Mouse (Mus musculus) neutrophil, adult 5-6 weeks (primary cell): ENCODE measurements around the gene Elk4. TPM values are rescaled to one million over a fixed set of nuclear protein-coding genes. Genes with fewer than 3 reads are reported as not detected.
A peak's percentile ranks its signal among the peaks of the same experiment; 100 is the strongest.

Experiments used
- ATAC-seq: fragments of 151-379, 151-347 bp; 2 replicates; pipeline ENCODE4 v1.8.0; 2017; ENCODE audit warnings: mild to moderate bottlenecking, moderate TSS enrichment; ENCODE audit not compliant: insufficient number of reproducible peaks, poor library complexity, low FRiP score, severe bottlenecking; ENCODE audit errors: extremely low read depth
- total RNA-seq: library from RNA; stranded (forward); fragments of 200-1000 nt; gene quantifications from 2 replicates; pipeline ENCODE4 v1.2.3, GENCODE M21; 2017

Gene Elk4
- total RNA-seq, 1 experiment from 2014 or later = 233 TPM

DNA sequence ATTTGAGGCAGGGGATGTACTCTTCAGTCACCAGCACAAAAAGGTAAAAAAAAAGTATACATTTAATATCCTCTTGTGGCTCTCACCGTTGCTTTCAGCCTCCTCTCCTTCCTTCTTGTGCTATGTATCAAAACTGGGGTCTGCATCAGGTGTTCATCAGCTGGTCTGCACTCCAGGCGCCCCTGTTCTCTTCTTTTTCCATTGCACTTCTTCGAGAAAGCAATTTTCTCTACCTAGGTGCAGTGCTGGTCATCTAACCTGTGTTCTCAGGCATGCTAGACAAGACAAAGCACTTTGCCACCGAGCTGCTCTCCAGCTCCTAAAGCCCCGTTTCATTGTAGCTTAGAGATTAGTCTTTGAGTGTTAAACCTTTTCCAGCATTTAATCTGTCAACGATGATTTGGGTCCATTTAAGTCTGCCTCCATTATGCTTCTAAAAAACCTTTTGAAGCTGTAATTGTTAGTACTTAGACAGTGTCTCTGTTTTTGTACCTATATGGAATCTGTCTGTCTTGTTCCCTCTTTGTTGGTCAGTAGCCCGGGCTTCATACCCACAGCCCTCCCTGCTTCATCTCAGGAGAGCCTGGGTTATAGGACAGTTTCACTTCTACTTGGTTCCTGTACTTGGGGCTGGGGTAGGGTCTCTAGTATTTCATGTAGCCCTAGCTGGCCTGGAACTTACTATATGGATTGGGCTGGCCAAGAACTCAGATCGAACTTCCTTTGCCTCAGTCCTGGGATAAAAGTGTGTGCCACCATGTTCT is 1.7 kb downstream of the Elk4 start:
- ATAC-seq = no peak

DNA sequence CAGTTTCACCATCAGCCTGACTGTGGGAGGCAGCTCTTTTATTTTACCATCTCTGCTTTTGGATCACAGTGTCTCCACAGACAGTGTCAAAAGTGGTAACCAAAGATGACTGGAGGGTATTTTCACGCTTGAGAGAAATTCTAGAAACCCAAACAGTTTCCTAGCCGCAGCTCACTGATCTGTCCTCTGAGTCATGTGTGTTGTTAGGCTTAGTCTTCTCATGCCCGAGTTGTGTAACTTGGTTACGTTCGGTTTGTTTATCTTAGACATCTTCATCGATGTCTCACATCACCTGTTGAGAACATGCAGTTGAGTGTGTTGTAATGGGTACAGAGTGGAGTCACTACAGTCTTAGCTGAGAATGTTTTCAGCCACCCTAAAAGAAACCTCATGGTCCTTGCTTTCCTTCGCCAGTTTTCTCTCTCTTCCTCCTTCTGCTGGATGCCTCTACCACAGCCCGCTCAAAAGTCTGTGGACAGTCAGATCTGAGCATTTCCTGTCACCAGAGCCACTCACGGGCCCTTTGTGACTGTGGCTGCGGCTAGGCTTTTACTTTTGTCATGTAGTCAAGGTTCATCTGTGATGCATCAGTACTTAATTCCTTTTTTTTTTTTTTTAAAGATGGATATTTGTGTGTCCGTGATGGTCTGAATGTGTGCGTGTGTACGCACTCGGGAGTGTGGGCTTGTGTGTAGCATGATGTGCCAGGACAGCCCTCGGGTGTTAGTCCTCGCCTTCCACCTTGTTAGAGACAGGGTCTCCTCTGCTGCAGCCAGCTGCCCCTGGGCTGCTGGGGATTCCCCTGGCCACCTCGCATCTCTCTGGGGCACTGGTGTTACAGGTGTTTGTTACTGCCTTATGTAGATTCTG is 3.5 kb downstream of the Elk4 start:
- peak; percentile 33 for ATAC-seq

DNA sequence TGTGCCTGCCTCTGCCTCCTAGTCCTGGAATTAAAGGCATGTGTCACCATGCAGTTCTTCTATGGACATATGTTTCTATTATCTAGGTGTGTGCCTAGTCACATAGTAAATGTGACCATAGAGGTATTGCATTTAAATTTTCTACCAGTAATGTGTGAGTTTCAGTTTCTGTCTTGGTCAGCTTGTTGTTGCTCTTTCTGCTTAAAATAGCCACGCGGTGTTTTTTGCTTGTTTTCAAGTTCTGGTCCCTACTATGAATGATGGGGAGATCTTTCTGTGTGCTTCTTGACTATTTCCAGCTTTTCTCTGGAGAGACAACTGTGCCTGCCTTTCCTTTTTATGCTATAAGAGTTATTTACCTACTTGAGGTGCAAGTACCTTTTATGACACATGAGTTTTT is 4.4 kb downstream of the Elk4 start:
- no peak for ATAC-seq

DNA sequence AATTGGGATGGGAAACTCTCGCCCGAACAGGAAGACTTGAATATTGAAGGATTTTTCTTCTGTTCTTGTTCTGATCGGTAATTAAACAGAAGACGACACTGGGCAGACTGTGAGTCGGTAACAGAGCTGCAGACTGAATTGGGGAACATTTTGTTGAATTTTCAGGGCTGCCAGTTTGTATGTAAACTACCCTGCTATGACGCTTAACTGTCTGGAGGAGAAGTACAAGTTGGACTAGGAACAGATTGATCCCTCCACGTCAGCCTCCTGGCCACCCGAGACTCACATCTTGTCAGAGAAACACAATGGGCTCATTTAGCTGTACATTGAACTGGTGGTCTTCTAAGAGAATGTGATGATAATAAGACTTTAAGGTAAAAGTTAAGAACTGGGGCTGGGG is 5.5 kb downstream of the Elk4 start:
- ATAC-seq = no peak

DNA sequence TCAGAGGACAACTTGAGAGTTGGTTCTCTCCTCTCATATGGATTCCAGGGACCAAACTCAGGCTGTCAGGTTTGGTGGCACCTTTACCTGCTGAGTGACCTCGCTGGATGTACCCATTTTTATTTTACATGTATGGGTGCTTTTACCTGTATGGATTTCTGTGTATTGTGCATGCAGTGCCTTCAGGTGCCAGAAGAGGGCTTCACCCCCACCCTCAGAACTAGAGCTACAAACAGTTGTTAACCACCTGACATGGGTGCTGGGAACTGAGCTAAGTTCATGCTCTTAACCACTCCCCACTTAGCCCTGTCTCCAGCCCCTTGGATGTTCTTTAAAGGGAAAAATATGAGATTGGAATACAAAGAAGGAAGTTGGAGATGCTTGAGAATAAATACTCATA is 7.4 kb downstream of the Elk4 start:
- no peak for ATAC-seq

DNA sequence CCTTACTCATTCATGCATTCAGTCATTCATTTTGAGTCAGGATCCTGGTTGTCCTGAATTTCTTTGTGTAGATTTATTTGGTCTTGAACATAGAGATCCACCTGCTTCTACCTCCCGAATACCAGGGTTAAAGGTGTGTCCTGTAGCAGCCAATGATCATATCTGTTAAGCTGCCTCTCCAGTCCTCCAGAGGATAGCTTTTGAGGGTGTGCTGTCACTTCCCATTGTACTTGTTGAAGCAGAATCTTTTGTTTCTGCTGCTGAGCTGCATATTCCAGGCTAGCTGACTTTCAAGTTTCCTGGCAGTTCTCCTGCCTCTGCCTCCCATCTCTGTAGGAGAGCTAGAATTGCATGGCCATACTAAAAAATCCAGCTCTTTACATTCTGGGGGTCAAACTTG is 9.3 kb downstream of the Elk4 start:
- ATAC-seq = no peak

DNA sequence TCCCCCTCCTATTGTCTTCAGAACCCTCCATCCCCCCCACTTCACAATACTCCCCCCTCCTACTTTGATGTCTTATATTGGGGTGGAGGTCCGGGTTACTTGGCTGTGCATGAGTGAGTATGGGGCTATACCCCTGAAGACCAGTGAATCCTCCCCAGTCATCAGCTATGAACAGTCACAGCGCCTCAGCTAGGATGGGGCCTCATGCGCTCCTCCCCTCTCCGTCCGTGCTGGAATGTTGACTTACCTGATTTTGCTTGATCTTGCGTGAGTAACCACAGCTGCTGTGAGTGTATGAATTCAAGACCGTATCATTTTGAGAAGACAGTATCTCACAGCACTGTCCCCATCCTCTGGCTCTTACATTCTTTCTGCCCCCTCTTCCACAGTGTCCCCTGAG is 12.5 kb downstream of the Elk4 start:
- ATAC-seq = no peak

DNA sequence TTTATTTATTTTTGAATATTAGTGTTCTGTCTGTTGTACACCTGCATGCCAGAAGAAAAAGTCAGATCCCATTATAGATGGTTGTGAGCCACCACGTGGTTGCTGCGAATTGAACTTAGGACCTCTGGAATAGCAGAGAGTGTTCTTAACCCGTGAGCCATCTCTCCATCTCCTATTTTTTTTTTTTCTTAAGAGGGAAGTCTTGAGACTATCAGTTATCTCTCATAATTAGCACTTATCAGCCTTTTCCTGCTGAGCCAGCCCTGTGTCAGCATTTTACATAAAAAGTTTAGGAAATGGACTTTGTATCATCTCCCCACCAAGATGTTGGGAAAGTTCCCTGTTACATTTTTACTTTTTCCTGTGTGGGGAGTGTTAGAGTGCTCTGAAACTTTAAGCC is 14.7 kb downstream of the Elk4 start:
- no peak for ATAC-seq

DNA sequence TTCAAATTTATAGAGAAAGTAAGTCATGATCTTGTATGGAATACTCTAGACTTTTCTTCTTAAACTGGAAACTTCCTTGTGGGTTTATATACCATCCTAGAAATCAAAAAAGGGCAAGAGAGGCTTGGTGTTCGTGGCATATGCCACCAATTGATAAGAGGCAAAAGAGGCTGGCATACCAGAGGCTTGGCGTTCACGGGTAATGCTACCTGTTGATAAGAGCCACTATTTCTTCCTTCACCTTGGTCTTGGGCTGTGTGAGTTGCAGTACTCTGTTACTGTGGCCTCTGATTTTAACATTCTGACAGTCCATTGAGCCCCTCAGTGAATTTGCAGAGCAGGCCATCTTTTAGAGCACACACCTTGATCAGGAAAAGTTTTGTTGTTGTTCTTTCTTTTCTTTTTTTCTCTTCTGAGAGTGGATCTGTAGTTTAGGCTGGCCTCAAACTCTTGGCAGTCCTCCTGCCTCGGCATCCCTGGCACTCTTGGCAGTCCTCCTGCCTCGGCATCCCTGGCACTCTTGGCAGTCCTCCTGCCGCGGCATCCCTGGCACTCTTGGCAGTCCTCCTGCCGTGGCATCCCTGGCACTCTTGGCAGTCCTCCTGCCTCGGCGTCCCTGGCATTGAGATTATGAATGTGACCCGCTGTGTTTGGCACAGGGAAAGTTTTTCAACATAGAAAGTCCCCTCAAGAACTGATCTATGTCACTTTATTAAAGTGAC is 19.7 kb downstream of the Elk4 start:
- no peak for ATAC-seq

DNA sequence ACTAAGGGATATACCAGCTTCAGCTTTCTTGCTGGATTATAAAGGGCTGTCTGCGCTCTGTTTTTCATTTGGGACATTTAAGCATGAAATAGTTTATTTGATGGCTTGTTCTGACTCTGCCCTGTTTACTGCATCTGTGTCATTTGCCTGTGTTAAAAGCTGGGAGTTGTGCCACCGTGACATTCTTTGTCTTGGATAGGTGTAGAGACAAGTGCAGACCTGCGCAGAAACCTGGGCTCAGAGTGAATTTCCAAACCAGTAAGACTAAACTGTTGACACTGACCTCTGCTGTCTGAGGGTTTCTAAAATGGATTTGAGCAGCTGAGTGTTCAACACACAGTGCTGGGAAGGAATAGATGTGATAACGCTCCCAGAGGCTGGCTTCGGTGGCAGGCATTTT is 20.6 kb downstream of the Elk4 start:
- ATAC-seq = no peak

DNA sequence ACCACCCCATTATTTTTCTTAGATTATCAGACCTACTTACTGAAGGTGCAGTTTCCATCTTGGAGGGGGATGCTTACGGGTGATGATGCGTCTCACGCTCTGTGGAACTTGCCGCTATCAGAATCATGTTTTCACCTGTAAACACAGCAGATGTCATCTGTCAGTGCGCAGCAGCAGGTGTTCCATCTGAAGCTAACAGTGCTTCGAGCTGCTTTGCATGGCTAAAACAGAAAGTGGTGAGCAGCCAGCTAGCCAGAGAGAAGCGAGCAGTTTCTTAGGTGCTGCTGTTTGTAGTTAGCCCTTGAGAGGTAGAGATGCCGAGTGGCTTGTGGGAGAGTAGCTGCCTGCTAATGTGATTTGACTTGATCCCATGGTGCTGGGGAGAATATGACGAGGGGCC is 21.0 kb downstream of the Elk4 start:
- ATAC-seq = no peak

DNA sequence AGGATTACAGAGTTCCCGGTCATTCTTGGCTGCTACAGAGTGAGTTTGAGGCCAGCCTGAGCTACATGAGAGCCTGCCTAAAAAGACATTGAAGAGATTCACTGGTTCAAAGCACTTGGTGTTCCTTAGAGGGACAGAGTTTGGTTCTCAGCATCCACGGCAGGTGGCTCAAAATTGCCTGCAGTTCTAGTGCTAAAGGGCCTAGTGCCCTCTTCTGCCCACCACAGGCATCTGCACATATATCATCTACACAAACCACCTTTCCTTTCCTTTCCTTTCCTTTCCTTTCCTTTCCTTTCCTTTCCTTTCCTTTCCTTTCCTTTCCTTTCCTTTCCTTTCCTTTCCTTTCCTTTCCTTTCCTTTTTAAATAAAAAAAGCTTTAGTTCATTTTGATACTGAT is 23.2 kb downstream of the Elk4 start:
- ATAC-seq = no peak

DNA sequence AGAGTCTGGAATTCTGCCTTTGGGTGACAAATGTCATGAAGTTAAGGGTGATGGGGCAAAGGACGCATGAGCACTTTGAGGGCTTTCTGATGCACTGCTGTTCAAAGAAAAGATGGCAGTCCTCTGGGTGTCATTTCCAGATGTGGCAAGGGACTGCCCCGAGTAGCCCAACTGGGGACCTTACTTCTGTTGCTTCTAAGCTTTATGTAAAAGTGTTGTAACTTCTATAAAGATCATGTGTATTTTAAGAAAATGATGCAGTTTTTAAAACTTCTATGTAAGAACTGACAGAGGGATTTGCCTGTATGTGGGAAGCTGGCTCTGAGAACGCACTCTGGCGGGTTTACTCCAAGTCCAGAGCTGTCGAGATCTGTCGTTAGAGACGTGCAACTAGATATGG is 24.8 kb downstream of the Elk4 start:
- no peak for ATAC-seq

DNA sequence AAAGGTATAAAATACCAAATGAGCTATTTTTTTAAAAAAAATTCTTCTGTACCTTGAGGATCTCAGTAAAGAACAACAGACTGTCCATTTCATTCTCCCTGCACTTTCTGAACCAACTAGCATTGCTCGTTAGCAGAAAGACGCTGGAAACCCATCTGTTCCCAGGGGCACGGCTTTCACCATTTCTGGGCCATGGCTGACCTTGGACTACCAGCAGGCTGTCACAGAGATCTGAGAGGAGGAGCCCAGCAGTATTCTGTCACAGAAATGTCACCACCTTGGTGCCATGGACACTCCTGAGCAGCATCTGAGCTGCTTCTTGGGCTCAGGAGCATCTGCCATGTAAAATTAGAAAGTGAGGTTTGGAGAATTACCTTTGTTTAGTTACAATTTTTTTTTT is 30.3 kb downstream of the Elk4 start:
- ATAC-seq = no peak

DNA sequence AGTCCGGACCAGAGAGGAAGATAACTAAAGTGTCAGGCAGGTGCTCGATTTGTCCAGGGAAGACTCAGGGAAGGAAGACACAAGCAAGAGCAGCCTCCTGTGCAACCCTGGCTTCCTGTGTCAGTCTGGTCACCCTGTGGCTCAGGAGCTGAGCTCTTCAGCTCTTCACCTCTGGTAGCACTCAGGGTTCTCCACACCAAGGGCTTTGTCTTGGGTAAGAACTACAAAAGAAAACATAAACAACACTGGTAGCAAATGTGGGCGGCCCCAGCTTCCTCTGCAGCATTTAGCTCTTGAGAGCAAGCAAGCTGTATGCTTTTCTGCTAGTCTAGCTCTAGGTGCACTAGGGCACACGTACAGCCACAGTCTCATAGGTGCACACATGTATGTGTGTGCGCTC is 31.3 kb downstream of the Elk4 start:
- no peak for ATAC-seq

DNA sequence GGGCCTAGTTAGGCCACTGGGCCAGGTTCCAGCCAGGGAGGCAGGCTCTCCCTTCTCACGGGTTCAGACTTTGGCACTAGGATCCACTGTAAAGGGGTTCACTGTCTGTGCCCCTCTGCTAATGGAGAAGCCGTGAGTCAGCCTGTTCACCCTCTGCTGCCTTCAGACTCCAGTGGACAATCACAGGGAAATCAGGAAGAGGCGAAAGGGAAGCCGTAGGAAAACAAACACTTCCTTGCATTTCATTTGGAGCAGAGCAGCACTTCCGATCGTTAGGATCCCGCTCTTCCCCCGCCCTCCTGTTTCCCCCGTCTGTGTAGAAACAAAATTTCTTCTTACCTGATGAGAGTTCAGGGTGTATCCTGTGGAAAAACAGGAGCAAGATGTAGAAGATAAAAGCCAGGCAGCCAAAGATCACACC is 32.8 kb downstream of the Elk4 start:
- ATAC-seq = no peak

DNA sequence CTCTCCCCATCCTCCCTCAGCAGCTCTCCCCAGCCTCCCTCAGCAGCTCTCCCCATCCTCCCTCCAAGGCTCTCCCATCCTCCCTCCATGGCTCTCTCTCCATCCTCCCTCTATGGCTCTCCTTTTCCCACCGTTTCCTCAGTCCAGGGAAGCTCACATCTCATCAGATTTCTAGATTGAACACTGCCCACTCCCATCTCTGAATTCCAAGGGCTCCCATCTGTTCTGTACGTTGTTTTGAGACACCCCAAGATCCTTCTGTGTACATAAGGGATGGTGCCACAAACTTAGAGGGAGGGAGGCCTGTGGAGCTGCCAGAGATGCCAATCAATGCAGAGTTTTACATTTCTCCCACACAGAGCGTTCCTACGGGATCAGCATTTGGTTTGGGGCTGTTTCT is 36.4 kb downstream of the Elk4 start:
- no peak for ATAC-seq

DNA sequence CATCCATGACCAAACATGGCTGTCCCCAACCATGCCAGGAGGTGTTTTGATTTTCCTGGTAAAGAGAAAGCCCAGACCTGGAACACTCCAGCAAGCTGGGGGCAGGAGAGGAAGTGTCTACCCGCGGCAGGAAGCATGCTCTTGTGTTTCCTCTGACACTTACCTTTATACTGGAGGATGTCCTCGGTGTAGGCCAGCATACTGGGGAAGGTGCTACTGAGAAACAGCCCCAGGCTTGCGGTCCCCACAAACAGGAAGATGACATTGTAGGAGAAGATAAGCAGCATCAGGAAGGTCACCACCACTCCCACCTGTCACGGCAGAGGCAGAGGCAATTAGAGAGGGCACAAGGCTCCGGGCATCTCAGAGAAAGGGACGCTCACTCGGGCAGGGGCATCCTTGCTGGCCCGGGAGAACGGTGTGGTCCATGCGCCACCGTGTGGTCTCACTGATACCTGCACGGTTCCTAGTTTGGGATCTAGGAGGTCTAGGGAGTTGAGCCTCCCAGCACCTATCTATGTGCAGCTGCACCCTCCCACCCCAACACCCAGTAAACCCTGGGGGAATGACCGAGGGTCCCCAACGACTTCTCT is 38.8 kb downstream of the Elk4 start:
- ATAC-seq = peak; percentile 60; the same call in 1 of the 2 replicates

DNA sequence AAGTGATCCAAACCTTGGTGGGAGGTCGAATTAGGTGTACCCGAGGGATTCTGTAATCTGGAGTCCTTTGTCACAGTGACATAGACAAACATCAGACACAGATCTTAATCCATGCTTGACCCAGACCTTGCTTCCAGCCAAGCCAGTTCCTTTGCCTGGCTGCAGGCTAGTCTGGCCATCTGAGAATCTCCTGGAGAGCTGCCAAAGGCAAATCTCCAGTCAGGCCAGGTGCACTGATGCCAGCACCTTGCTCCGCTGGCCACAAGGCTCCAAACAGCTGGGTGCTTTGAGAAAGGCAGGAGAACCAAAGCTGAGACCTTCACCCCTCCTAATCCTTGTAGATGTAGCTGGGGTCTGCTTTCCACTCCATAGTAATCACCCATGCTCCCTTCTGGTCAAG is 44.3 kb downstream of the Elk4 start:
- no peak for ATAC-seq
